ENCODE assay signal across 19 mouse cellular contexts in genomic region chr6:92827360-92827759, GRCm38 (mm10). TPM values are rescaled to one million over a fixed set of nuclear protein-coding genes. Genes with fewer than 3 reads are reported as not detected.
DNase-seq lines count a peak whose midpoint lies in the region; ATAC-seq and TF ChIP-seq lines count a peak whose summit lies in the region.
"Had no signal": no experiment of that assay in that cellular context is flagged by ENCODE, and none has a peak within 500 bp of the region (broad histone marks: within the 10 kb centered on the region; RNA-seq: fewer than 3 reads in every experiment).

No protein-coding gene starts in this region.

- no peaks in the 10 kb centered on the region for H3K9me3 ChIP-seq in kidney, embryonic 16.5 days (ENCODE audit: low read length)
- H3K9me3 ChIP-seq in ES-Bruce4 (replicated peaks; ENCODE audit: control insufficient read depth, insufficient read depth, low read length, poor library complexity, severe bottlenecking) = no peaks in the 10 kb centered on the region
- H3K9me3 ChIP-seq: embryonic facial prominence, embryonic 12.5 days; neural tube, embryonic 13.5 days had no signal

- DNase-seq in adrenal gland, adult 8-10 months = peak; percentile 32
- DNase-seq in adrenal gland, adult 18-20 months (ENCODE audit: low spot score in 2 of 2) = no peak
- DNase-seq in kidney, adult 11 months = no peak
- DNase-seq in fibroblast of lung, adult 2 months (ENCODE audit: low read depth) = peak; percentile 56
- no peak for DNase-seq in frontal cortex, postnatal 10 days (ENCODE audit: low spot score in 2 of 2)
- DNase-seq: cerebellum, postnatal 10 days; forebrain, postnatal 0 days; liver, postnatal 0 days; midbrain, embryonic 14.5 days; right cerebral cortex, adult 18-20 months; thymus, postnatal 14 days had no signal

- peak overlapping the region; percentile 66 for H3K27ac ChIP-seq in kidney, embryonic 16.5 days (ENCODE audit: low read length)
- H3K27ac ChIP-seq in ES-Bruce4 (ENCODE audit: insufficient read depth, low read length) = peak overlapping the region; percentile 69
- H3K27ac ChIP-seq: embryonic facial prominence, embryonic 12.5 days; neural tube, embryonic 13.5 days had no signal

- TF ChIP-seq POLR2A in ES-Bruce4 (IDR thresholded peaks at IDR 0.05; ENCODE audit: insufficient read depth, low read length) = no peak

- H3K4me2 ChIP-seq in kidney, embryonic 16.5 days (replicated peaks; ENCODE audit: low read depth, low read length) = no peak overlapping the region
- H3K4me2 ChIP-seq: embryonic facial prominence, embryonic 12.5 days; neural tube, embryonic 13.5 days had no signal

- TF ChIP-seq CTCF in ES-Bruce4 (IDR thresholded peaks at IDR 0.05; ENCODE audit: low read depth, low read length) = no peak

- H3K9ac ChIP-seq in kidney, embryonic 16.5 days (replicated peaks; ENCODE audit: low read length) = no peak overlapping the region
- no peak overlapping the region for H3K9ac ChIP-seq in ES-Bruce4 (ENCODE audit: low read depth, poor library complexity, severe bottlenecking)
- H3K9ac ChIP-seq: embryonic facial prominence, embryonic 12.5 days; forebrain, postnatal 0 days; liver, postnatal 0 days; neural tube, embryonic 13.5 days had no signal

- H3K27me3 ChIP-seq in kidney, embryonic 16.5 days (ENCODE audit: insufficient read depth, low read length) = no peaks in the 10 kb centered on the region
- no peaks in the 10 kb centered on the region for H3K27me3 ChIP-seq in ES-Bruce4 (ENCODE audit: control insufficient read depth, insufficient read depth, low read length, poor library complexity, severe bottlenecking)
- H3K27me3 ChIP-seq: neural tube, embryonic 13.5 days had no signal

- TF ChIP-seq EP300 in ES-Bruce4 (IDR thresholded peaks at IDR 0.05; ENCODE audit: insufficient read depth, low read depth, low read length) = no peak

- no peak overlapping the region for H3K4me3 ChIP-seq in kidney, embryonic 16.5 days (ENCODE audit: low read length)
- no peak overlapping the region for H3K4me3 ChIP-seq in ES-Bruce4 (ENCODE audit: low read depth, low read length)
- H3K4me3 ChIP-seq: embryonic facial prominence, embryonic 12.5 days; neural tube, embryonic 13.5 days had no signal

- no peak for ATAC-seq in kidney, embryonic 16.5 days (ENCODE audit: low FRiP score, low TSS enrichment)
- ATAC-seq in megakaryocyte-erythroid progenitor cell, adult 5-6 weeks (replicated peaks; ENCODE audit: low FRiP score, low TSS enrichment, poor library complexity, severe bottlenecking) = no peak
- ATAC-seq: forebrain, postnatal 0 days; intestine, embryonic 16.5 days; liver, postnatal 0 days had no signal

- H3K4me1 ChIP-seq in kidney, embryonic 16.5 days (ENCODE audit: insufficient read depth, low read length) = peaks cover 11% of the 10 kb centered on the region; the same call in 1 of the 2 replicates
- H3K4me1 ChIP-seq in ES-Bruce4 (ENCODE audit: control insufficient read depth, insufficient read depth, low read length) = no peaks in the 10 kb centered on the region
- H3K4me1 ChIP-seq: neural tube, embryonic 13.5 days had no signal

- WGBS in kidney, embryonic 16.5 days = 57% methylated on average over 5 of the region's 5 CpGs

- peaks cover 14% of the 10 kb centered on the region; the same call in 1 of the 2 replicates for H3K36me3 ChIP-seq in kidney, embryonic 16.5 days (ENCODE audit: insufficient read depth, low read length)
- H3K36me3 ChIP-seq in ES-Bruce4 (ENCODE audit: control insufficient read depth, insufficient read depth, low read length, poor library complexity, severe bottlenecking) = no peaks in the 10 kb centered on the region
- H3K36me3 ChIP-seq: embryonic facial prominence, embryonic 12.5 days; neural tube, embryonic 13.5 days had no signal

RNA-seq across cellular contexts. Expression of gene A730049H05Rik, which starts 11.1 kb away (rescaled TPM):
- 1 to 10 TPM; 1.9 to 7.0 (median 2.4) TPM for total RNA-seq in adrenal gland, adult 8-10 months (2022)
- 1 to 10 TPM; 1.7 to 3.7 TPM for total RNA-seq in adrenal gland, adult 18-20 months (2021)
- polyA plus RNA-seq in kidney, embryonic 16.5 days (2015; fragmentation: Nextera tagmentation; extraction: Ambion mirVana) = 2.3 and 3.1 TPM in 2 replicates
- polyA plus RNA-seq in ES-Bruce4 (2011; ENCODE audit: insufficient read depth, insufficient read length, low read depth, missing spikeins) = 0.40 TPM in 1 of 2 replicates, not detected in the other
- total RNA-seq in megakaryocyte-erythroid progenitor cell, adult 5-6 weeks (2014; fragmentation: Nextera tagmentation) = not detected in 2 replicates
- total RNA-seq in megakaryocyte-erythroid progenitor cell, adult 5-6 weeks (2017) = not detected in 2 replicates
- total RNA-seq: granulocyte monocyte progenitor cell, adult 5-6 weeks had no signal
- polyA plus RNA-seq: liver, postnatal 0 days had no signal

RNA-seq across cellular contexts. Expression of gene Gm15737, which starts 41.8 kb away (rescaled TPM):
- under 1 TPM in 1 of 4 experiments, not detected in 3; 0.06 TPM for total RNA-seq in adrenal gland, adult 8-10 months (2022)
- not detected for total RNA-seq in adrenal gland, adult 18-20 months (2021)
- 0.04 and 0.12 TPM in 2 replicates for polyA plus RNA-seq in kidney, embryonic 16.5 days (2015; fragmentation: Nextera tagmentation; extraction: Ambion mirVana)
- polyA plus RNA-seq in ES-Bruce4 (2011; ENCODE audit: insufficient read depth, insufficient read length, low read depth, missing spikeins) = not detected in 2 replicates
- total RNA-seq in megakaryocyte-erythroid progenitor cell, adult 5-6 weeks (2014; fragmentation: Nextera tagmentation) = not detected in 2 replicates
- not detected in 2 replicates for total RNA-seq in megakaryocyte-erythroid progenitor cell, adult 5-6 weeks (2017)
- total RNA-seq: forebrain, postnatal 0 days; granulocyte monocyte progenitor cell, adult 5-6 weeks; layer of hippocampus, postnatal 14 days had no signal
- polyA plus RNA-seq: forebrain, postnatal 0 days; intestine, embryonic 16.5 days; liver, postnatal 0 days; midbrain, embryonic 14.5 days; neural tube, embryonic 13.5 days had no signal

Comparison
In these comparisons a context has a peak if more than half of its experiments do, and no peak if none do; other contexts are left out.
1. DNase-seq: peak in adrenal gland, adult 8-10 months (single experiment) and fibroblast of lung, adult 2 months (single experiment); none in adrenal gland, adult 18-20 months (0 of 2), kidney, adult 11 months (single experiment) and frontal cortex, postnatal 10 days (0 of 2).